Mouse (Mus musculus): ENCODE data around the gene Mapk8. TPM values are rescaled to one million over a fixed set of nuclear protein-coding genes. Genes with fewer than 3 reads are reported as not detected.

Gene Mapk8
- 10 to 100 TPM; 36.4 to 40.9 TPM for total RNA-seq (2023)

DNA sequence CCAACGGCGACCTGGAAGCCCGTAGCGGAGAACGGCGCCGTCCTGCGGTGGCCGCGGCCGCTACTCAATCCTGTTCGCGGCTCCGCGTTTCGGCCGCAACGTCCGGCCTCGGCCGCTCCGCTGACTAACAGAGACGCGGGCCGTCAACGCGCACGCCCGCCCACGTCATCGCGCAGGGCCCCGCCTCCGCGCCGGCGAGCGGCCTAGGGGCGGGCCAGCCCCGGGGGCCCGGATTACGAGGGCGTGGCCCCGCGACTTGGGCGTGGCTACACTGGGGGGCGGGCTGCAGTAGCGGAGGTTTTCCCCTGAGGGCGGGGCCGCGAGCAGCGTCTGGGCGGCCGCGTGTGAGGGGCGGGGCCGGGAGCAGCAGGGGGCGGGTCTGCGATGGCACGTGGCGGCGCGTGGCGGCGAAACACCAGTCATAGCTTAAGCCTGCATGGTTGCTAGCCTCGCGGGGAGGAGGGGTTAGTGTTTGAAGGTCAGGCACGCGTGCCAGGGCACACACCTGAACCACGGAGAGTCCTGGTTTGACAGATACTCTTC is at the start of gene Mapk8:
TSS of gene Mapk8 (minus strand) at position 132 of the 543 bp plus-strand sequence.

DNA sequence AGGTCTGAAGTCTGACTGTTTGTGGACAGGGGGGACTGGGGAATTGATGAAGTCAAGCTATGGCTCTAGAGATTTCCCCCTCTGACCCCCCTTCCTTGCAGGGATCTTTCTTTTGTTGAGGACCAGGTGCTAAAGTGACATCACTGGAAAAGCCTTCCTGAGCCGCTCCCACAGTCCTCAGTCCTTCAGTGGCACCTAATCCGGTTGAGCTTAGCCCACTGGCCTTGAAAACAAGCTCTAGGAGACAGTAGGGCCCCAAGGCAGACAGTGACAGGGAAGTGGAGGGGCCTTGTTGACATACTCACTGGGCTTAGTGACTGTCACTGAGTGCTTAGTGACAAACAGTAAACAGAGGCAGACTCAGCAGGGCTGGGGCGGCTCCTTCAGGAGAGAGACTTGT is 24.4 kb upstream of the Mapk8 start, which contains the start of gene Frmpd2:
TSS of gene Frmpd2 (plus strand) at position 366 of the 400 bp plus-strand sequence.

Other genes starting within 250 kb of the Mapk8 start
- gene Arhgap22, start 233.1 kb downstream of the Mapk8 start, total RNA-seq (2023), result not detected
- not detected for gene Frmpd2, start 24.5 kb upstream of the Mapk8 start, total RNA-seq (2023)
- gene Ptpn20, start 142.0 kb upstream of the Mapk8 start, total RNA-seq (2023), result not detected